Mouse (Mus musculus): ENCODE data around the gene Gm10663. TPM values are rescaled to one million over a fixed set of nuclear protein-coding genes. Genes with fewer than 3 reads are reported as not detected.

Gene Gm10663
- total RNA-seq, 2 experiments from 2014 or later = not detected

- no peak for DNase-seq
- intact Hi-C loops (cut with DNase I) = no loop called here
Observed at GRCm38 (mm10) chr8:65080731-65081130, 5.9 kb downstream of the Gm10663 start.

GRCm38 (mm10) chr8:65085680-65086079, 10.8 kb downstream of the Gm10663 start:
- intact Hi-C loops (cut with DNase I) = no loop called here
- no peak for DNase-seq

GRCm38 (mm10) chr8:65087711-65088110, 12.9 kb downstream of the Gm10663 start:
- peak in 1 of 2 experiments; percentile 13 for DNase-seq
- intact Hi-C loops (cut with DNase I) = no loop called here

- no peak for DNase-seq
- intact Hi-C loops (cut with DNase I) = no loop called here
Observed at GRCm38 (mm10) chr8:65088120-65088519, 13.3 kb downstream of the Gm10663 start.

- no peak for DNase-seq
- intact Hi-C loops (cut with DNase I) = no loop called here
Observed at GRCm38 (mm10) chr8:65089781-65090180, 14.9 kb downstream of the Gm10663 start.

- DNase-seq = no peak
- intact Hi-C loops (cut with DNase I) = no loop called here
Observed at GRCm38 (mm10) chr8:65097760-65098415, 23.1 kb downstream of the Gm10663 start.

GRCm38 (mm10) chr8:65099735-65100134, 24.9 kb downstream of the Gm10663 start:
- no peak for DNase-seq
- intact Hi-C loops (cut with DNase I) = no loop called here

- no peak for DNase-seq
- intact Hi-C loops (cut with DNase I) = no loop called here
Observed at GRCm38 (mm10) chr8:65103632-65104031, 28.8 kb downstream of the Gm10663 start.

GRCm38 (mm10) chr8:65104041-65104440, 29.2 kb downstream of the Gm10663 start:
- intact Hi-C loops (cut with DNase I) = no loop called here

GRCm38 (mm10) chr8:65107936-65108718, 33.3 kb downstream of the Gm10663 start:
- no peak for DNase-seq
- intact Hi-C loops (cut with DNase I) = no loop called here

More at GRCm38 (mm10) chr8:65104041-65104440, 29.2 kb downstream of the Gm10663 start:
- DNase-seq = no peak

GRCm38 (mm10) chr8:65108936-65109335, 34.1 kb downstream of the Gm10663 start:
- DNase-seq = no peak
- intact Hi-C loops (cut with DNase I) = no loop called here

- intact Hi-C loops (cut with DNase I) = loop anchor here (1.0 to 5.0 kb wide), 2 partner anchors 88 to 143 kb away; no protein-coding TSS in a partner anchor
- DNase-seq = peak; percentile 66 to 75
Observed at GRCm38 (mm10) chr8:65110285-65110691, 35.5 kb downstream of the Gm10663 start.

GRCm38 (mm10) chr8:65112092-65112491, 37.3 kb downstream of the Gm10663 start:
- intact Hi-C loops (cut with DNase I) = loop anchor here (5.0 kb wide), 1 partner anchor 145 kb away; no protein-coding TSS in a partner anchor
- DNase-seq = no peak

- intact Hi-C loops (cut with DNase I) = no loop called here
- DNase-seq = no peak
Observed at GRCm38 (mm10) chr8:65126014-65126413, 51.2 kb downstream of the Gm10663 start.

GRCm38 (mm10) chr8:65126454-65126853, 51.6 kb downstream of the Gm10663 start:
- intact Hi-C loops (cut with DNase I) = no loop called here
- DNase-seq = no peak

Small RNA genes lying within 50 kb of the gene (microRNA-seq; reads per million reads assigned to microRNA genes)
- gene Gm24333 = 0 reads per million in 2 experiments

Other genes starting within 250 kb of the Gm10663 start
- 10 to 100 TPM; 13.5 to 14.0 TPM for gene Klhl2, start 225.0 kb upstream of the Gm10663 start, total RNA-seq (2021)
- gene Tmem192, start 127.8 kb upstream of the Gm10663 start, total RNA-seq (2021) = 10 to 100 TPM; 15.7 to 17.0 TPM
- gene Trim75, start 87.2 kb upstream of the Gm10663 start, total RNA-seq (2021) = not detected
- not detected for gene Trim61, start 56.5 kb upstream of the Gm10663 start, total RNA-seq (2021)
- not detected for gene Trim60, start 56.4 kb upstream of the Gm10663 start, total RNA-seq (2021)
- not detected for gene Apela, start 37.7 kb upstream of the Gm10663 start, total RNA-seq (2021)
- gene BC030870, start 54.5 kb downstream of the Gm10663 start, total RNA-seq (2021) = not detected